Mouse (Mus musculus) lung, adult 10 weeks (tissue): Measurements from ENCODE around the gene Crym. TPM values are rescaled to one million over a fixed set of nuclear protein-coding genes. Genes with fewer than 3 reads are reported as not detected.

Source experiments
- polyA plus RNA-seq: library from polyadenylated mRNA; stranded (reverse); fragments of 350-450 nt; fragmentation: Illumina TruSeq; extraction: RNeasy Lipid Tissue Mini Kit (QIAGEN cat#74804); gene quantifications from one replicate; pipeline ENCODE4 v1.2.3, GENCODE M21; 2014; ENCODE audit warnings: low read depth, low replicate concordance; ENCODE audit not compliant: insufficient read depth

Crym gene
- polyA plus RNA-seq = 7.2 TPM

GRCm38 (mm10) chr7:120201771-120202170 lies at the start of gene Crym:
Gene Crym (minus strand): TSS chr7:120202111.

GRCm38 (mm10) chr7:120203789-120204188 lies 1.9 kb upstream of the Crym start, which contains the start of gene Abca14:
Gene Abca14 (plus strand): TSS chr7:120203961.

GRCm38 (mm10) chr7:120173603-120174244 lies 28.2 kb downstream of the Crym start, which contains the start of gene Anks4b:
Gene Anks4b (plus strand): TSS chr7:120173858.

GRCm38 (mm10) chr7:120145191-120145590 lies 56.7 kb downstream of the Crym start, which contains the start of gene Zp2:
Gene Zp2 (minus strand): TSS chr7:120145291.

Other genes starting within 250 kb of the Crym start
- 1.7 TPM for gene Dnah3, start 106.8 kb downstream of the Crym start, polyA plus RNA-seq
- gene Tmem159, start 99.8 kb downstream of the Crym start, polyA plus RNA-seq = 62.4 TPM
- gene Zp2, start 56.8 kb downstream of the Crym start, polyA plus RNA-seq = not detected
- gene Anks4b, start 28.3 kb downstream of the Crym start, polyA plus RNA-seq = not detected
- 0.55 TPM for gene Abca14, start 1.9 kb upstream of the Crym start, polyA plus RNA-seq
- gene Abca15, start 126.6 kb upstream of the Crym start, polyA plus RNA-seq = not detected
- gene Abca16, start 207.5 kb upstream of the Crym start, polyA plus RNA-seq = not detected